Mouse (Mus musculus): ENCODE data around the gene Syde2.

DNA sequence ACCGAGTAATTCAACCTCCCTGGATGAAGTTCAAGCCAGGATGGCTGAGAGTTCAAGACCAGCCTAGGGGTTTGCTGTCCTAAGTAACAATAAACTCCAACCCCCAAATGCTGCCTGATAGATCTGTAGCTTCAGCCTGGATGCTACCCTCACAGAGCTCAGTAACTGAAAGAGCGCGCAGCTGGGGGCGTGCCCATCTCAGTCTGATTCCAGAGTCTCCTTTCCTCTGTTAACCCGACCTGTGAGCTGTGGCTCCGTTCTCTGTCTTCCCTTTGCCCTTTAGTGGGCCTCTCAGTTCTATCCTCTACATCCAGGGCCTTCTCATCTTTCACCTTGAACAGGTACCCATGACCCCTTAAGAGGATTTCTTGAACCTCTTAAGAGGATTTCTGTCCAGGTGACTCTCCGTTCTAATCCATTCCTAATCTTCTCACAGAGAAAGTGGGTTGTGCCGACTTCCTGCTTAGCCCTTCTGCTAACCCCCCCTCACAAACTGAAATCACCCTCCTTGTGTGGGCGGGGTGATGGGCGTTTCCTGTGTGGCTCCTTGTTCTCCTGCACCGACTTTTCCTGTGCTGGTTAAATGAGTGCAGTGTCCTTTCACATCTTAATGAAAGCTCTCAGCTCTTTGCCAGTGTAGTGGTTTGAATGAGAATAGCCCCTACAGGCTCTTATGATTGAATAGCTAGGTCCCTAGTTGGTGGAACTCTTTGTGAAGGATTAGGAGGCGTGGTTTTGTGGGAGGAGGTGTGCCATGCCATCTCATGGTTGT, 51.6 kb downstream of the Syde2 start:
- TF ChIP-seq CTCF (IDR thresholded peaks at IDR 0.05; ENCODE audit: borderline replicate concordance, extremely low read depth, insufficient read depth, insufficient read length) (no peak), POLR2A (IDR thresholded peaks at IDR 0.05; ENCODE audit: borderline replicate concordance, extremely low read depth, insufficient read depth, insufficient read length, poor library complexity, severe bottlenecking) (no peak)
